7 mouse cellular contexts compared by ENCODE assay signal in genomic region chr8:92364776-92365240, GRCm38 (mm10). TPM values are rescaled to one million over a fixed set of nuclear protein-coding genes. Genes with fewer than 3 reads are reported as not detected.
DNase-seq lines count a peak whose midpoint lies in the region; ATAC-seq and TF ChIP-seq lines count a peak whose summit lies in the region.

No protein-coding gene starts in this region.

- peaks cover 92% of the 10 kb centered on the region for H3K27me3 ChIP-seq in heart, embryonic 15.5 days
- H3K27me3 ChIP-seq in lung, embryonic 14.5 days (ENCODE audit: insufficient read depth, low read length), result peaks cover 88% of the 10 kb centered on the region
- peaks cover 71% of the 10 kb centered on the region for H3K27me3 ChIP-seq in stomach, embryonic 16.5 days (ENCODE audit: control insufficient read depth, insufficient read depth, low read length)

- H3K9me3 ChIP-seq in heart, embryonic 15.5 days (replicated peaks), result no peaks in the 10 kb centered on the region
- H3K9me3 ChIP-seq in lung, embryonic 14.5 days (ENCODE audit: low read depth, low read length), result no peaks in the 10 kb centered on the region
- no peaks in the 10 kb centered on the region for H3K9me3 ChIP-seq in stomach, embryonic 16.5 days (replicated peaks; ENCODE audit: control insufficient read depth, low read length)

- intact Hi-C loops in left cerebral cortex, postnatal 4 days (cut with DNase I), result loop anchor here (5.0 kb wide), 2 partner anchors 307 to 357 kb away; partner anchors contain the start of gene Irx6

- H3K36me3 ChIP-seq in heart, embryonic 15.5 days, result no peaks in the 10 kb centered on the region
- peaks cover 12% of the 10 kb centered on the region; the same call in 1 of the 2 replicates for H3K36me3 ChIP-seq in lung, embryonic 14.5 days (ENCODE audit: insufficient read depth)
- H3K36me3 ChIP-seq in stomach, embryonic 16.5 days (ENCODE audit: control insufficient read depth, insufficient read depth, low read length), result no peaks in the 10 kb centered on the region

- TF ChIP-seq CTCF in lung, embryonic 14.5 days (IDR thresholded peaks at IDR 0.05; ENCODE audit: low read depth), result no peak

- H3K27ac ChIP-seq in heart, embryonic 15.5 days, result no peak overlapping the region
- peak overlapping the region; percentile 85 for H3K27ac ChIP-seq in lung, embryonic 14.5 days (ENCODE audit: low read depth)
- H3K27ac ChIP-seq in stomach, embryonic 16.5 days (ENCODE audit: low read length), result peak overlapping the region; percentile 43; the same call in 1 of the 2 replicates

- no peak overlapping the region for H3K9ac ChIP-seq in heart, embryonic 15.5 days
- H3K9ac ChIP-seq in lung, embryonic 14.5 days, result peak overlapping the region; percentile 68
- H3K9ac ChIP-seq in stomach, embryonic 16.5 days (ENCODE audit: low read length), result 0 out of 2 replicates have a peak overlapping the region, but pooled peaks have one; percentile 34

- 29% methylated on average over 20 of the region's 20 CpGs for WGBS in heart, embryonic 15.5 days
- 13% methylated on average over 20 of the region's 20 CpGs for WGBS in lung, embryonic 14.5 days
- WGBS in stomach, embryonic 16.5 days, result 12% methylated on average over 20 of the region's 20 CpGs

- ATAC-seq in heart, embryonic 15.5 days (replicated peaks; ENCODE audit: insufficient number of reproducible peaks, insufficient read depth, low FRiP score, low read depth), result no peak
- no peak for ATAC-seq in lung, embryonic 14.5 days (ENCODE audit: insufficient read depth)
- ATAC-seq in stomach, embryonic 16.5 days (ENCODE audit: insufficient read depth, low FRiP score), result no peak
- no peak for ATAC-seq in CD4-positive, CD25-positive, alpha-beta regulatory T cell, adult 4 months

- H3K4me3 ChIP-seq in heart, embryonic 15.5 days, result peak overlapping the region; percentile 32; the same call in 1 of the 2 replicates
- H3K4me3 ChIP-seq in lung, embryonic 14.5 days (ENCODE audit: low read depth, low read length), result peak overlapping the region; percentile 36
- H3K4me3 ChIP-seq in stomach, embryonic 16.5 days (replicated peaks; ENCODE audit: low read length), result peak overlapping the region; percentile 26

- peak; percentile 49 for DNase-seq in retina, embryonic 14.5 days (ENCODE audit: low spot score)
- no peak for DNase-seq in retina, postnatal 1 day
- DNase-seq in lung, embryonic 14.5 days, result peak; percentile 40
- no peak for DNase-seq in left cerebral cortex, postnatal 4 days

- peaks cover 40% of the 10 kb centered on the region for H3K4me1 ChIP-seq in heart, embryonic 15.5 days (replicated peaks)
- no peaks in the 10 kb centered on the region for H3K4me1 ChIP-seq in lung, embryonic 14.5 days (ENCODE audit: insufficient read depth)
- H3K4me1 ChIP-seq in stomach, embryonic 16.5 days (ENCODE audit: control insufficient read depth, insufficient read depth, low read length), result 0 out of 2 replicates have a peak, but pooled peaks cover 4% of the 10 kb centered on the region

- H3K4me2 ChIP-seq in heart, embryonic 15.5 days, result peak overlapping the region; percentile 50; the same call in 1 of the 2 replicates
- peak overlapping the region; percentile 55 for H3K4me2 ChIP-seq in lung, embryonic 14.5 days
- peak overlapping the region; percentile 38 for H3K4me2 ChIP-seq in stomach, embryonic 16.5 days (ENCODE audit: low read depth, low read length)

RNA-seq across cellular contexts. Expression of gene Irx5, which starts 7.4 kb away (rescaled TPM):
- polyA plus RNA-seq in heart, embryonic 15.5 days (2015; fragmentation: Nextera tagmentation; extraction: Ambion mirVana), result 7.7 and 8.6 TPM in 2 replicates
- 18.5 and 22.4 TPM in 2 replicates for polyA plus RNA-seq in lung, embryonic 14.5 days (2014; fragmentation: Nextera tagmentation; extraction: Ambion mirVana)
- 1.4 and 1.5 TPM in 2 replicates for polyA plus RNA-seq in stomach, embryonic 16.5 days (2015; fragmentation: Nextera tagmentation; extraction: Ambion mirVana)
- not detected for polyA plus RNA-seq in CD4-positive, CD25-positive, alpha-beta regulatory T cell, adult 4 months (2017; shearing (Covaris generic))
- not detected for total RNA-seq in left cerebral cortex, postnatal 4 days (2021)

Comparison
In these comparisons a context has a peak if more than half of its experiments do, and no peak if none do; other contexts are left out.
1. DNase-seq: peak in retina, embryonic 14.5 days (single experiment) and lung, embryonic 14.5 days (single experiment); none in retina, postnatal 1 day (single experiment) and left cerebral cortex, postnatal 4 days (single experiment).
2. Peak in every context shown above with its lines, with median percentiles within 50 percentile points of each other: H3K4me2 ChIP-seq and H3K4me3 ChIP-seq.